Mouse (Mus musculus) megakaryocyte progenitor cell, adult 5-6 weeks (primary cell): ENCODE data around the gene Sgce. TPM values are rescaled to one million over a fixed set of nuclear protein-coding genes. Genes with fewer than 3 reads are reported as not detected.
"Not testable (repeated sequence)": the region's sequence is repeated elsewhere in the genome, so short reads cannot be mapped to it uniquely, and the experiment has no call there.

Experiments
- ATAC-seq: replicated peaks from 2 replicates; pipeline ENCODE4 v1.8.0; 2016; ENCODE audit warnings: mild to moderate bottlenecking, moderate TSS enrichment, inconsistent platforms; ENCODE audit not compliant: poor library complexity
- total RNA-seq, 2 experiments: library from RNA; stranded (forward) in 1 of 2; stranded (reverse) in 1 of 2; fragments of 157-497, 149-512 nt in 1 of 2; fragments of 200-1000 nt in 1 of 2; gene quantifications; 2 replicates each; pipeline versions ENCODE4 v1.2.3 to v1.2.4; 2015 to 2017

Sgce gene
- total RNA-seq, 2 experiments from 2014 or later = 0.54 TPM; not detected in 1

DNA sequence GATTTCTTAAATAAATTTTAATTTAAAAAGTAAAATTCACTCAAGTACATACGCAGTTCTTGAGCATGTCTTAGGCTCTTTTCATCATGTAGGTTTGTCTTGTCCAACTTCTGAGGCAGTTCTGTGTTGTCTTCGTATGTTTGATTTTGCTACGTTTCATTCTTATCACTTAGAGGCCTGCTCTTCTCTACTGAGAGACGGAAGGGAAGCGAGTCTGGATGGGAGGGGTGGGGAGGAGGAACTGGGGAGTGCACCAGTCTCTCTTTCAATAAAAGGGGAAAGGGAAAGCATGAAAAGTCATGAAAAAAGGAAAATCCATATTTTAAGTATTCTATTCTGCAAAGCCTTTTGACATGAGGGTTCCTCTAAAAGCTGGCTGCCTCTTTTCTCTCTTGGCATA is 91.5 kb downstream of the Sgce start:
- 0 out of 2 replicates have a peak, but pooled peaks have one; percentile 29 for ATAC-seq

DNA sequence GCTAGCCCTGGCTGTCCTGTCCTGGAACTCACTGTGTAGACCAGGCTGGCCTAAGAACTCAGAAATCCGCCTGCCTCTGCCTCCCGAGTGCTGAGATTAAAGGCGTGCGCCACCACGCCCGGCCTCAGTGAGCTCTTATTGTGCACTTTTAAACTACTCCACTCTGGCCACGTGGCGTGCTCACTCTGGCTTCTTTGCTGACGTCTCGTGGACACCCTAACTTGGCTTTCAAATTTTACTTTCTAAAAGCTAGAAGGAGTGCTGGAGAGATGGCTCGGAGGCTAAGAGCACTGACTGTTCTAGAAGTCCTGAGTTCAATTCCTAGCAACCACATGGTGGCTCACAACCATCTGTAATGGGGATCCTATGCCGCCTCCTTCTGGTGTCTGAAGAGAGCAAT is 93.3 kb downstream of the Sgce start:
- ATAC-seq = not testable (repeated sequence)

DNA sequence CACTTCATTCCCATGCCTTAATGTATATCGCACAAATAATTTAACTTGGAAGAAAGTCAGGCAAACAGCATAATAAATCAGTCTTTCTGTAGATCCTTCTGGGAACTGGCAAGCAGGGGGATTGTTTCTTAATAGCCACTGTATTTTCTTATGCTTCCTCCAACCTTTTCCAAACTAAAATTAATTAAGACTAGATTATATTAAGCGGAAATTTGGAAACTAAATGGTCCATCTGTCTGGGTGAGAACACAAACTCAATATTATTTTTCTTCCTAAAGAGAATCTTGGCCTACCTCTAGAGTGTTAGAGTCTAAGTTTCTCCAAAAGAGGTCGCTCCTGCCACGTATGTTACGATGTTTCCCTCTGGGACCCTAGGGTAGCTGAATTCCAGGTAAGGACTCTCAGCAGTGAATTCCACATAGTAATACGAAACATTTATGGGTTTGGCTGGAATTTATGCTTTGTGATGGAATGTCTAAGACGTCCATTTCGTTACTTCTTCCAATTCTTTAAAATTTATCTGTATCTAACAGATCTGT is 94.3 kb downstream of the Sgce start:
- no peak for ATAC-seq

DNA sequence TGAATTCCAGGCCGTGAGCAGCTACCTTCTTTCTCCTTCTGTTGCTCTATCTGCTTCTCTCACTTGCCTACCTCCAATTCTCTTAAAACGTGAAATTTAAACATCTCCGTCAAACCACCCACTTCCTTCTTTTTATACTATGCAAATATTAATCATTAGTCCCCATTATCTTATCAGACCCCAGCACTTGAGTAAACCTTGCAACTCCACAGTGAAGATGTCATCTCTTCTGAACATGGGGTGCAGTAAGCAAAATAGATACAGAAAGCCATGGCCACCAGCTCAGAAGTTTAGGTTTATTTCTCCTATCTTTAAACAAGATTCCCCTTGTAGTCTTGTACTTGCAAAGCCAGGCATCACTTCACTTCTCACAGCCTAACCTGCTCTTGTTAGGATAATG is 99.7 kb downstream of the Sgce start:
- 0 out of 2 replicates have a peak, but pooled peaks have one; percentile 31 for ATAC-seq

DNA sequence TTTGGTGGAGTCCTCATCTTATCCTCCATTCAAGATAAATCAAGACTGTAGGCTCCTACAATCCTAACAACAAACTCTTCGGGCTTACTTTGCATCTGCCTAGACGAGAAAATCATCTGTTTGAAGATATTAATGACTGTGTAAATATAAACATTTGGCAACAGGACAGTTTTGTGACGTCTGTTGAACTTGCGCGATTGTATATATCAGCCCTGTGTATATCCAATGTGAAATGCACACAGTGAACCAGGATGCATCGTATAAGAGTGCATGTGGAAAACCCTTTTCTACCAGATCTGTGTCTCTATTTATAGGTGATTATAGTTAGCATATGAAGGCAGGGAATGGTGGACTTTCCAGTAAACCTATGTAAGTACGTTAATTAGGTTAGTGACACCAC is 104.9 kb downstream of the Sgce start:
- no peak for ATAC-seq

DNA sequence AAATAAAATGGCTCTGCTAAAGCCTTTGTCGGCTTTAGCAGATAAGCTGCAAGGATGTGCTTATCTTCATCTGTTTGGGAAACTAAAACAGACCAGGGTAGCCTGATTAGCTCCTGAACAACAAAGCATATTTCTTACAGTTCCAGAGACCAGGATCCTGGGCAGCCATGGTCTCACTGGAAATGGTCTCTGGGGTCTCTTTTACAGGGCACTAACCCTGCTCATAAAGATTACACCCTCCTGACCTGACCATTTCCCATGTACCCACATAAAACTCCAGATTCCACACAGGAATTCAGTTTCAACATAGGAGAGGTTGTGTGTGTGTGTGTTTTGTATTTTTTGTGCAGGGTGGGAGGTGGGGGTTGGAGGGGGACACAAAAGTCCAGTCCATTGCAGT is 112.2 kb downstream of the Sgce start:
- no peak for ATAC-seq

DNA sequence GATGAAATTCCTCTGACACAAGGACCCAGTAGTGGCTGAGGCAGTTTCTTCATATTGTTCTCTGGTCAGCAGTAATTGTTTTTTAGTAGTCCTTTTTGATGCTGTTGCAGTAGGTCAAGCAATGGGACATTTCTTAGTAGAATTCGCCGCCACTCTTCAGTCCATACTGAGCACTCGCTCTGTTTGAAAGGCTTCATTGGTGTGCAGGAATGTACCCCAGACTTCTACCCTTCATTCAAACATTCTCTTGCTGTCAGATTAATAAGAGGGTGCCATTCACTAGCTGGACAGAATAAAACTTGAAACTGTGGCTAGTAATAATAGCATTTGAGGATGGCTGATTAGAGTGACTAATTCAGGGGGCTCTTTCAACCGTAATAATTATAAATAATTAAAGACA is 113.8 kb downstream of the Sgce start:
- no peak for ATAC-seq

DNA sequence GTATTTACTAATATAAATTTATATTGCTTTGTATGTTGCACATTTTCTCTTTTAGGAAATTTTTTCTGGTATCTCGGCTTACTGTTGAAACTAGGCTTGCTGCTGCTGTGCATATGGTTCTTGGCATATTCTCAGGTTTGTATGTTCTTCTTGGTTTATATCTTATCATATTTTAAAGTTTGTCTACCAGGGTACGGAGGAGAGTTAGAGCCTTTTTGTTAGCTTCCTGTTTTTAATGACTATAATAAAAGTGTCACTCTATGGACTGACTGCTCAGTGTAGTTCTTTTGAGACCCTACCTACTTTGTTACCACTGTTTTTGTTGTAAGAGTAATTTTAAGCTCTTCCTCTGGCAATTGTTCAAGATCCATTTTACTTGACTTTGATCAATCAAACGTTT is 115.5 kb downstream of the Sgce start:
- ATAC-seq = no peak

Other genes with a start within 250 kb of the Sgce start
- gene Col1a2, start 242.4 kb downstream of the Sgce start, total RNA-seq (2015) = 0.15 TPM in 1 of 2 replicates, not detected in the other
- gene Col1a2, start 242.4 kb downstream of the Sgce start, total RNA-seq (2017) = not detected in 2 replicates
- 33.1 and 42.9 TPM in 2 replicates for gene Casd1, start 146.4 kb downstream of the Sgce start, total RNA-seq (2015)
- 53.3 and 62.2 TPM in 2 replicates for gene Casd1, start 146.4 kb downstream of the Sgce start, total RNA-seq (2017)
- gene Peg10, start 99 bp upstream of the Sgce start, total RNA-seq (2015) = 0.02 and 0.34 TPM in 2 replicates
- gene Peg10, start 99 bp upstream of the Sgce start, total RNA-seq (2017) = not detected in 2 replicates
- 2.5 and 4.7 TPM in 2 replicates for gene Ppp1r9a, start 155.7 kb upstream of the Sgce start, total RNA-seq (2015)
- gene Ppp1r9a, start 155.7 kb upstream of the Sgce start, total RNA-seq (2017) = 2.9 and 4.4 TPM in 2 replicates